In the genomic region with DNA sequence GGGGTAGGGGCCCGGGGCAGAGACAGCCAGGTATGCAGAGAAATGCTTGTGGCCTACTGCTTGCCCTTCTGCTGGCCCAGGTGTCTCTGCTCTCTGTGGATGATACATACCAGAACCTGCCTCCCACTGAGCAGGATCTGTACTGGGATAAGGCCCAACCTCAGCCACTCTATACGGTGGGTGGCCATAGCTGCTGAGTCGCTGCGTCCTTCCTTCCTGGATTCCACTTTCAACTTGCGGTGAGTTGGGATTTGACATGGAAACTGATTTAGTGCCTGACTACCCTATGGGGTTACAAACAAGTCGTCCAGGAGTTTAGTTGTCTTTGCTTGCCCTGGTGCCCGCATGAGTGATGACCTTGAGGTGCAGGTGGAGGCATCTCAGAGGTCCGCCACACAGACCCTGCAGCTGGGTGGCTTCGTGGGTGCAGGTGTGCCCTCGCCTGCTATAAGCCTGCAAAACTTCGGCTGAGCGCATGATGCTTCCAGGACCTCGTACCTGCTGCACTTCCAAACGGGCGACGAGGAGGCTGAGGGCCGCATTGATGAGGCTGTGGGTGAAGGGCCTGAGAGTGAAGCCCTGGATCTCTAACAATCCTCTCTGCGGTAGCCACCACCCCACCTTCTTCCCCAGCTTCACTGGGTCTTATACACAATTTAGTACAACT, we compare ENCODE assay signal across 29 mouse cellular contexts. TPM values are rescaled to one million over a fixed set of nuclear protein-coding genes. Genes with fewer than 3 reads are reported as not detected.
DNase-seq lines count a peak whose midpoint lies in the region; ATAC-seq and TF ChIP-seq lines count a peak whose summit lies in the region.
"Had no signal": no experiment of that assay in that cellular context is flagged by ENCODE, and none has a peak within 500 bp of the region (broad histone marks: within the 10 kb centered on the region; RNA-seq: fewer than 3 reads in every experiment).

No protein-coding gene starts in this region.

- H3K4me1 ChIP-seq in embryonic facial prominence, embryonic 15.5 days, result peaks cover 5% of the 10 kb centered on the region
- H3K4me1 ChIP-seq in embryonic facial prominence, embryonic 10.5 days, result peaks cover 7% of the 10 kb centered on the region
- H3K4me1 ChIP-seq in kidney, embryonic 15.5 days, result peaks cover 9% of the 10 kb centered on the region
- peaks cover 9% of the 10 kb centered on the region; the same call in 1 of the 2 replicates for H3K4me1 ChIP-seq in kidney, embryonic 14.5 days (ENCODE audit: control insufficient read depth, insufficient read depth, low read length)
- H3K4me1 ChIP-seq in ES-Bruce4 (ENCODE audit: control insufficient read depth, insufficient read depth, low read length), result no peaks in the 10 kb centered on the region
- peaks cover 7% of the 10 kb centered on the region for H3K4me1 ChIP-seq in limb, embryonic 15.5 days

- no peak for ATAC-seq in embryonic facial prominence, embryonic 15.5 days (ENCODE audit: insufficient number of reproducible peaks, low FRiP score, low TSS enrichment, low read depth)
- ATAC-seq in kidney, embryonic 15.5 days (replicated peaks; ENCODE audit: low FRiP score), result no peak
- ATAC-seq in kidney, embryonic 14.5 days (ENCODE audit: low FRiP score, low TSS enrichment), result no peak
- ATAC-seq in limb, embryonic 15.5 days (ENCODE audit: insufficient number of reproducible peaks, low FRiP score, low TSS enrichment, low read depth), result no peak
- ATAC-seq: forebrain, embryonic 13.5 days; lung, postnatal 0 days had no signal

- no peak overlapping the region for H3K4me2 ChIP-seq in embryonic facial prominence, embryonic 15.5 days (replicated peaks)
- no peak overlapping the region for H3K4me2 ChIP-seq in kidney, embryonic 15.5 days
- no peak overlapping the region for H3K4me2 ChIP-seq in kidney, embryonic 14.5 days (replicated peaks; ENCODE audit: low read depth, low read length)
- no peak overlapping the region for H3K4me2 ChIP-seq in limb, embryonic 15.5 days
- H3K4me2 ChIP-seq: forebrain, embryonic 13.5 days; heart, embryonic 13.5 days; hindbrain, embryonic 15.5 days; liver, embryonic 12.5 days; midbrain, embryonic 13.5 days; neural tube, embryonic 15.5 days had no signal

- peaks cover 43% of the 10 kb centered on the region for H3K36me3 ChIP-seq in embryonic facial prominence, embryonic 15.5 days
- H3K36me3 ChIP-seq in embryonic facial prominence, embryonic 10.5 days (replicated peaks), result peaks cover 56% of the 10 kb centered on the region
- H3K36me3 ChIP-seq in kidney, embryonic 15.5 days, result peaks cover 50% of the 10 kb centered on the region
- H3K36me3 ChIP-seq in kidney, embryonic 14.5 days (ENCODE audit: control insufficient read depth, insufficient read depth, low read length), result peaks cover 40% of the 10 kb centered on the region
- H3K36me3 ChIP-seq in ES-Bruce4 (ENCODE audit: control insufficient read depth, insufficient read depth, low read length, poor library complexity, severe bottlenecking), result peaks cover 32% of the 10 kb centered on the region
- peaks cover 38% of the 10 kb centered on the region for H3K36me3 ChIP-seq in limb, embryonic 15.5 days

- WGBS in embryonic facial prominence, embryonic 15.5 days, result 81% methylated on average over 18 of the region's 18 CpGs
- WGBS in embryonic facial prominence, embryonic 10.5 days, result 88% methylated on average over 18 of the region's 18 CpGs
- WGBS in kidney, embryonic 15.5 days, result 69% methylated on average over 18 of the region's 18 CpGs
- WGBS in kidney, embryonic 14.5 days, result 71% methylated on average over 18 of the region's 18 CpGs
- WGBS in limb, embryonic 15.5 days, result 77% methylated on average over 18 of the region's 18 CpGs

- TF ChIP-seq CTCF in ES-Bruce4 (IDR thresholded peaks at IDR 0.05; ENCODE audit: low read depth, low read length), result no peak

- no peak overlapping the region for H3K9ac ChIP-seq in embryonic facial prominence, embryonic 15.5 days
- no peak overlapping the region for H3K9ac ChIP-seq in kidney, embryonic 15.5 days
- no peak overlapping the region for H3K9ac ChIP-seq in kidney, embryonic 14.5 days (ENCODE audit: low read depth, low read length)
- peak overlapping the region; percentile 13 for H3K9ac ChIP-seq in ES-Bruce4 (ENCODE audit: low read depth, poor library complexity, severe bottlenecking)
- H3K9ac ChIP-seq in limb, embryonic 15.5 days, result no peak overlapping the region
- H3K9ac ChIP-seq: forebrain, embryonic 13.5 days; heart, embryonic 13.5 days; hindbrain, embryonic 15.5 days; liver, embryonic 12.5 days; midbrain, embryonic 13.5 days; neural tube, embryonic 15.5 days had no signal

- H3K4me3 ChIP-seq in embryonic facial prominence, embryonic 15.5 days (replicated peaks), result no peak overlapping the region
- no peak overlapping the region for H3K4me3 ChIP-seq in embryonic facial prominence, embryonic 10.5 days
- H3K4me3 ChIP-seq in kidney, embryonic 15.5 days (replicated peaks), result no peak overlapping the region
- H3K4me3 ChIP-seq in kidney, embryonic 14.5 days (ENCODE audit: low read length), result no peak overlapping the region
- no peak overlapping the region for H3K4me3 ChIP-seq in ES-Bruce4 (ENCODE audit: low read depth, low read length)
- no peak overlapping the region for H3K4me3 ChIP-seq in limb, embryonic 15.5 days
- H3K4me3 ChIP-seq: forebrain, embryonic 13.5 days; heart, adult 2 months; heart, embryonic 13.5 days; hindbrain, embryonic 15.5 days; liver, embryonic 12.5 days; megakaryocyte, embryonic 14.5 days; midbrain, embryonic 13.5 days; neural tube, embryonic 15.5 days had no signal

- H3K9me3 ChIP-seq in embryonic facial prominence, embryonic 15.5 days (replicated peaks), result no peaks in the 10 kb centered on the region
- no peaks in the 10 kb centered on the region for H3K9me3 ChIP-seq in embryonic facial prominence, embryonic 10.5 days
- no peaks in the 10 kb centered on the region for H3K9me3 ChIP-seq in kidney, embryonic 15.5 days (replicated peaks)
- no peaks in the 10 kb centered on the region for H3K9me3 ChIP-seq in kidney, embryonic 14.5 days (ENCODE audit: control insufficient read depth, low read length)
- H3K9me3 ChIP-seq in ES-Bruce4 (replicated peaks; ENCODE audit: control insufficient read depth, insufficient read depth, low read length, poor library complexity, severe bottlenecking), result no peaks in the 10 kb centered on the region
- no peaks in the 10 kb centered on the region for H3K9me3 ChIP-seq in limb, embryonic 15.5 days
- H3K9me3 ChIP-seq: forebrain, embryonic 13.5 days; heart, embryonic 13.5 days; hindbrain, embryonic 15.5 days; liver, embryonic 12.5 days; megakaryocyte, embryonic 14.5 days; midbrain, embryonic 13.5 days; neural tube, embryonic 15.5 days had no signal

- no peak for DNase-seq in embryonic facial prominence, embryonic 10.5 days (ENCODE audit: low spot score)
- no peak for DNase-seq in ovary, postnatal 14 days (ENCODE audit: low spot score)
- DNase-seq in thymus, postnatal 25 days, result no peak
- DNase-seq: adrenal gland, postnatal 25 days; cerebellum, adult 11-12 months; gastrocnemius, postnatal 36 days; heart, adult 2 months; heart, postnatal 10 days; kidney, adult 2 months; kidney, postnatal 10 days; layer of hippocampus, postnatal 36 days; lung, adult 18-20 months; right cerebral cortex, postnatal 25 days; thymus, postnatal 36 days had no signal

- no peak for TF ChIP-seq EP300 in ES-Bruce4 (IDR thresholded peaks at IDR 0.05; ENCODE audit: insufficient read depth, low read depth, low read length)

- H3K27ac ChIP-seq in embryonic facial prominence, embryonic 15.5 days (replicated peaks), result 0 out of 2 replicates have a peak overlapping the region, but pooled peaks have one; percentile 34
- no peak overlapping the region for H3K27ac ChIP-seq in embryonic facial prominence, embryonic 10.5 days (replicated peaks)
- peak overlapping the region; percentile 42; the same call in 1 of the 2 replicates for H3K27ac ChIP-seq in kidney, embryonic 15.5 days
- no peak overlapping the region for H3K27ac ChIP-seq in kidney, embryonic 14.5 days (ENCODE audit: low read depth, low read length)
- peak overlapping the region; percentile 5; the same call in 1 of the 2 replicates for H3K27ac ChIP-seq in ES-Bruce4 (ENCODE audit: insufficient read depth, low read length)
- 0 out of 2 replicates have a peak overlapping the region, but pooled peaks have one; percentile 33 for H3K27ac ChIP-seq in limb, embryonic 15.5 days
- H3K27ac ChIP-seq: forebrain, embryonic 13.5 days; heart, adult 2 months; heart, embryonic 13.5 days; hindbrain, embryonic 15.5 days; liver, embryonic 12.5 days; midbrain, embryonic 13.5 days; neural tube, embryonic 15.5 days had no signal

- TF ChIP-seq POLR2A in ES-Bruce4 (IDR thresholded peaks at IDR 0.05; ENCODE audit: insufficient read depth, low read length), result no peak

- H3K27me3 ChIP-seq in embryonic facial prominence, embryonic 15.5 days, result no peaks in the 10 kb centered on the region
- no peaks in the 10 kb centered on the region for H3K27me3 ChIP-seq in embryonic facial prominence, embryonic 10.5 days (replicated peaks; ENCODE audit: low read depth, poor library complexity, severe bottlenecking)
- H3K27me3 ChIP-seq in kidney, embryonic 15.5 days, result no peaks in the 10 kb centered on the region
- no peaks in the 10 kb centered on the region for H3K27me3 ChIP-seq in kidney, embryonic 14.5 days (ENCODE audit: control insufficient read depth, insufficient read depth, low read length)
- no peaks in the 10 kb centered on the region for H3K27me3 ChIP-seq in ES-Bruce4 (ENCODE audit: control insufficient read depth, insufficient read depth, low read length, poor library complexity, severe bottlenecking)
- H3K27me3 ChIP-seq in limb, embryonic 15.5 days, result no peaks in the 10 kb centered on the region
- H3K27me3 ChIP-seq: forebrain, embryonic 13.5 days; heart, embryonic 13.5 days; hindbrain, embryonic 15.5 days; neural tube, embryonic 15.5 days had no signal

RNA-seq across cellular contexts. Expression of a gene that starts 7.9 kb away (rescaled TPM):
- 934 and 968 TPM in 2 replicates for polyA plus RNA-seq in embryonic facial prominence, embryonic 15.5 days (2015; fragmentation: Nextera tagmentation; extraction: Ambion mirVana)
- 897 and 923 TPM in 2 replicates for polyA plus RNA-seq in embryonic facial prominence, embryonic 10.5 days (2016; fragmentation: Nextera tagmentation; extraction: Ambion mirVana)
- polyA plus RNA-seq in kidney, embryonic 15.5 days (2015; fragmentation: Nextera tagmentation; extraction: Ambion mirVana), result 1,027 and 1,077 TPM in 2 replicates
- 1,419 and 1,934 TPM in 2 replicates for polyA plus RNA-seq in kidney, embryonic 14.5 days (2014; fragmentation: Nextera tagmentation; extraction: Ambion mirVana)
- 2,253 and 2,515 TPM in 2 replicates for polyA plus RNA-seq in ES-Bruce4 (2011; ENCODE audit: insufficient read depth, insufficient read length, low read depth, missing spikeins)
- 803 and 994 TPM in 2 replicates for polyA plus RNA-seq in limb, embryonic 15.5 days (2015; fragmentation: Nextera tagmentation; extraction: Ambion mirVana)

RNA-seq across cellular contexts. Expression of a gene that starts 14.4 kb away (rescaled TPM):
- polyA plus RNA-seq in embryonic facial prominence, embryonic 15.5 days (2015; fragmentation: Nextera tagmentation; extraction: Ambion mirVana), result 7.7 and 8.1 TPM in 2 replicates
- 7.9 and 15.1 TPM in 2 replicates for polyA plus RNA-seq in embryonic facial prominence, embryonic 10.5 days (2016; fragmentation: Nextera tagmentation; extraction: Ambion mirVana)
- polyA plus RNA-seq in kidney, embryonic 15.5 days (2015; fragmentation: Nextera tagmentation; extraction: Ambion mirVana), result 2.9 and 3.5 TPM in 2 replicates
- polyA plus RNA-seq in kidney, embryonic 14.5 days (2014; fragmentation: Nextera tagmentation; extraction: Ambion mirVana), result 2.4 and 2.9 TPM in 2 replicates
- polyA plus RNA-seq in ES-Bruce4 (2011; ENCODE audit: insufficient read depth, insufficient read length, low read depth, missing spikeins), result 12.1 and 12.5 TPM in 2 replicates
- polyA plus RNA-seq in limb, embryonic 15.5 days (2015; fragmentation: Nextera tagmentation; extraction: Ambion mirVana), result 5.7 and 6.8 TPM in 2 replicates

RNA-seq across cellular contexts. Expression of a gene that starts 21.6 kb away (rescaled TPM):
- 3.0 and 6.1 TPM in 2 replicates for polyA plus RNA-seq in embryonic facial prominence, embryonic 15.5 days (2015; fragmentation: Nextera tagmentation; extraction: Ambion mirVana)
- polyA plus RNA-seq in embryonic facial prominence, embryonic 10.5 days (2016; fragmentation: Nextera tagmentation; extraction: Ambion mirVana), result not detected in 2 replicates
- polyA plus RNA-seq in kidney, embryonic 15.5 days (2015; fragmentation: Nextera tagmentation; extraction: Ambion mirVana), result not detected in 2 replicates
- polyA plus RNA-seq in kidney, embryonic 14.5 days (2014; fragmentation: Nextera tagmentation; extraction: Ambion mirVana), result not detected in 2 replicates
- polyA plus RNA-seq in ES-Bruce4 (2011; ENCODE audit: insufficient read depth, insufficient read length, low read depth, missing spikeins), result not detected in 2 replicates
- polyA plus RNA-seq in limb, embryonic 15.5 days (2015; fragmentation: Nextera tagmentation; extraction: Ambion mirVana), result not detected in 2 replicates
- polyA plus RNA-seq: forebrain, embryonic 13.5 days; heart, embryonic 13.5 days; intestine, embryonic 14.5 days; limb, embryonic 11.5 days; liver, embryonic 12.5 days; midbrain, embryonic 13.5 days; neural tube, embryonic 15.5 days had no signal

RNA-seq across cellular contexts. Expression of a gene that starts 22.7 kb away (rescaled TPM):
- polyA plus RNA-seq in embryonic facial prominence, embryonic 15.5 days (2015; fragmentation: Nextera tagmentation; extraction: Ambion mirVana), result 13.2 and 13.5 TPM in 2 replicates
- 3.6 and 4.0 TPM in 2 replicates for polyA plus RNA-seq in embryonic facial prominence, embryonic 10.5 days (2016; fragmentation: Nextera tagmentation; extraction: Ambion mirVana)
- polyA plus RNA-seq in kidney, embryonic 15.5 days (2015; fragmentation: Nextera tagmentation; extraction: Ambion mirVana), result 5.2 and 6.6 TPM in 2 replicates
- polyA plus RNA-seq in kidney, embryonic 14.5 days (2014; fragmentation: Nextera tagmentation; extraction: Ambion mirVana), result 6.2 TPM in 2 replicates
- 60.9 and 65.8 TPM in 2 replicates for polyA plus RNA-seq in ES-Bruce4 (2011; ENCODE audit: insufficient read depth, insufficient read length, low read depth, missing spikeins)
- polyA plus RNA-seq in limb, embryonic 15.5 days (2015; fragmentation: Nextera tagmentation; extraction: Ambion mirVana), result 10.0 and 10.3 TPM in 2 replicates

RNA-seq across cellular contexts. Expression of a gene that starts 34.3 kb away (rescaled TPM):
- 45.8 and 47.5 TPM in 2 replicates for polyA plus RNA-seq in embryonic facial prominence, embryonic 15.5 days (2015; fragmentation: Nextera tagmentation; extraction: Ambion mirVana)
- polyA plus RNA-seq in embryonic facial prominence, embryonic 10.5 days (2016; fragmentation: Nextera tagmentation; extraction: Ambion mirVana), result 115 and 119 TPM in 2 replicates
- polyA plus RNA-seq in kidney, embryonic 15.5 days (2015; fragmentation: Nextera tagmentation; extraction: Ambion mirVana), result 75.6 and 76.0 TPM in 2 replicates
- 63.8 and 74.6 TPM in 2 replicates for polyA plus RNA-seq in kidney, embryonic 14.5 days (2014; fragmentation: Nextera tagmentation; extraction: Ambion mirVana)
- 109 and 112 TPM in 2 replicates for polyA plus RNA-seq in ES-Bruce4 (2011; ENCODE audit: insufficient read depth, insufficient read length, low read depth, missing spikeins)
- polyA plus RNA-seq in limb, embryonic 15.5 days (2015; fragmentation: Nextera tagmentation; extraction: Ambion mirVana), result 45.9 and 47.4 TPM in 2 replicates

Comparison
In these comparisons a context has a peak if more than half of its experiments do, and no peak if none do; other contexts are left out.
1. H3K27ac ChIP-seq: peak in embryonic facial prominence, embryonic 15.5 days (single experiment), kidney, embryonic 15.5 days (single experiment), ES-Bruce4 (single experiment) and limb, embryonic 15.5 days (single experiment); none in embryonic facial prominence, embryonic 10.5 days (single experiment) and kidney, embryonic 14.5 days (single experiment).